Mouse (Mus musculus): ENCODE results near the gene Gfra1. TPM values are rescaled to one million over a fixed set of nuclear protein-coding genes. Genes with fewer than 3 reads are reported as not detected.
A peak's percentile ranks its signal among the peaks of the same experiment; 100 is the strongest.

The Gfra1 gene
- polyA plus RNA-seq, 1 experiment = 44.8 TPM

DNA sequence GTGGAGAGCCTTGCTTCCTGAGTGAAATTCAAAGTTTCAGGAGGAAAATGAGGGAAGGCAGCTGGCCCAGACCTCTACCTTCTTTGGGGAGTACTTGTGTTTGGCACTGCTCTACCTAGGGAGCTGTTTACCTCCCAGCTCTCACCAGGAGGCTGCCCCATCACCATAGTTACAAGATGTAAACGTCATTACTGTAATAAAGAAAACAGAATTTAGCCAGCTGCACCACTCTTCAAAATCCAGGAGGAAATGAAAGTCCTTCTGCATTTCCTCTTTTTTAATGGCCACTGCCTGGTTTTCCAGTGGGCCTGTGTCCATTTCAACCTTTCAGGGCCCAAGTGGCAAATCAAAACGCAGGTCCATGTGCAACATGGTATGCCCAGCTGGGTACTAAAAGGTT, 101.8 kb downstream of the Gfra1 start:
- TF ChIP-seq CTCF (IDR thresholded peaks at IDR 0.05; ENCODE audit: borderline replicate concordance, extremely low read depth, insufficient read depth, insufficient read length) = no peak
- no peak for TF ChIP-seq POLR2A (IDR thresholded peaks at IDR 0.05; ENCODE audit: borderline replicate concordance, extremely low read depth, insufficient read depth, insufficient read length, poor library complexity, severe bottlenecking)
- DNase-seq (ENCODE audit: low read depth) = peak; percentile 35

DNA sequence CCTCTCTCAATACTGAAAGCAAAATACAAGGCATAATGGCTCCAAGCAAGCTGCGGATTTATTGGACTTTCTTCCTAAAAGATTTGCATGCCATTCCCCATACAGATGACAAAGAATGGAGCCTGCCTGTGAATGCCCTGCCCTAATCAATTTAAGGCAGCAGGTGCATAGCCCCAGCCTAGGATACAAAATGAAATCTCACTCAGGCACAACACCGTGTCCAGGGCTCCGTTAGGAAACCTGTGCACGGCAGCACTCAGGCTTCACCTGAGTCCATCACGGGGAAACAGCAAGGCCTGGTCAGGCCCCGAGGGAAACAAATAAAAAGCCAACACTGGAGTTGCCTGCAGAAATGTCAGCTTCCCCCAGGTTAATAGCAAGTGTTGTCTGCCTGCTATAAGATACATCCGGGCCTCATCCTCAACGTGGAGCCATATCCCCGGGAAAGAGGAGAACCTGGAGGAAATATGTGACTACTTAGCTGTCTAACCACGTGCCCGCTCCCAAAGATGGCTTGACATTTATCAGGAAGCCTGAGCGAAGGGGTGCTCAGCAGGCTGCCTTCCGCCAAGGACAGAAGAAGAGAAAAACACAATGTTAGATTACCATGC, 102.3 kb downstream of the Gfra1 start:
- TF ChIP-seq POLR2A (IDR thresholded peaks at IDR 0.05; ENCODE audit: borderline replicate concordance, extremely low read depth, insufficient read depth, insufficient read length, poor library complexity, severe bottlenecking) (no peak), CTCF (IDR thresholded peaks at IDR 0.05; ENCODE audit: borderline replicate concordance, extremely low read depth, insufficient read depth, insufficient read length) (no peak)
- DNase-seq (ENCODE audit: low read depth) = peak; percentile 58

GRCm38 (mm10) chr19:58349890-58350408, 105.8 kb downstream of the Gfra1 start:
- TF ChIP-seq CTCF (IDR thresholded peaks at IDR 0.05; ENCODE audit: borderline replicate concordance, extremely low read depth, insufficient read depth, insufficient read length) = no peak
- no peak for TF ChIP-seq POLR2A (IDR thresholded peaks at IDR 0.05; ENCODE audit: borderline replicate concordance, extremely low read depth, insufficient read depth, insufficient read length, poor library complexity, severe bottlenecking)
- DNase-seq (ENCODE audit: low read depth) = peak; percentile 73

DNA sequence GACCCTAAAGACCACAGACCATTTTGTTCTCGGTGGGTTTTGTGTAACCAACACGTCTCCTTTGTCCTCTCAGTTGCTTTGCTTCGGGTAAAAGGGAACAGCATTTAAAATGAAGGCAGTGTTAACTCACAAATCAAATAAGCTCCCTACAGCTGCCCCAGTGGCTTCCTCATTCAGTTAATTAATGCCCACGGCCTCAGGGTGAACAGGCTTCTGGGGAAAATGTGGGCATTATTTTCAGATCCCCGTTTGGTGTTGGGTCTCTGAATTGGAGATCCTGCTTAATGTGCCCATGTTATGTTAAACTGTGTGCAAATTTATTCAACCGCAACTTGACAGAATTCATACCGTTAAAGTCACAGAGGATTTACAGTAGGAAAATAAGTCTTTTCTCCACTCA, 110.6 kb downstream of the Gfra1 start:
- no peak for TF ChIP-seq CTCF (IDR thresholded peaks at IDR 0.05; ENCODE audit: borderline replicate concordance, extremely low read depth, insufficient read depth, insufficient read length)
- TF ChIP-seq POLR2A (IDR thresholded peaks at IDR 0.05; ENCODE audit: borderline replicate concordance, extremely low read depth, insufficient read depth, insufficient read length, poor library complexity, severe bottlenecking) = no peak
- peak; percentile 77 for DNase-seq (ENCODE audit: low read depth)

DNA sequence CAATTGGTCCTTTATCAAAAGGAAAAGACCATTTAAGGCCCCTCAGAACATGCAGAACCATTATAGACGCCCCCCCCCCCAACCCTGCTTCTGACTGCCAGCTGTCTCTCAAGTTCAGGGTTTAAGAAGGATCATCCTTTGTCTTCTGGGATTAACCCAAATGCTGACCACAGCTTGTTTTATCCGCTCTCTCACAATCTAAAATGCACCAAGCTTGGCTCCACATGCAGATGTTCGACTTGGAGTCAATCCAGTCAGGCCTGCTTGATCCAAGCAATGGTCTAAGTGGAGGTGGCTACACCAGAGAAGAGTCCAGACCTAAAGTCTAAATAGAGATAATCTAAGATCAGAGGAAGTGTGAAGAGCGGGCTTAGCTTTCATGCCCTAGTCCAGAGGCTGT, 114.4 kb downstream of the Gfra1 start:
- DNase-seq (ENCODE audit: low read depth) = no peak
- no peak for TF ChIP-seq CTCF (IDR thresholded peaks at IDR 0.05; ENCODE audit: borderline replicate concordance, extremely low read depth, insufficient read depth, insufficient read length)
- TF ChIP-seq POLR2A (IDR thresholded peaks at IDR 0.05; ENCODE audit: borderline replicate concordance, extremely low read depth, insufficient read depth, insufficient read length, poor library complexity, severe bottlenecking) = no peak

- TF ChIP-seq POLR2A (IDR thresholded peaks at IDR 0.05; ENCODE audit: borderline replicate concordance, extremely low read depth, insufficient read depth, insufficient read length, poor library complexity, severe bottlenecking) (no peak), CTCF (IDR thresholded peaks at IDR 0.05; ENCODE audit: borderline replicate concordance, extremely low read depth, insufficient read depth, insufficient read length) (no peak)
- DNase-seq (ENCODE audit: low read depth) = no peak
Measured at GRCm38 (mm10) chr19:58340221-58340620, 115.5 kb downstream of the Gfra1 start.

DNA sequence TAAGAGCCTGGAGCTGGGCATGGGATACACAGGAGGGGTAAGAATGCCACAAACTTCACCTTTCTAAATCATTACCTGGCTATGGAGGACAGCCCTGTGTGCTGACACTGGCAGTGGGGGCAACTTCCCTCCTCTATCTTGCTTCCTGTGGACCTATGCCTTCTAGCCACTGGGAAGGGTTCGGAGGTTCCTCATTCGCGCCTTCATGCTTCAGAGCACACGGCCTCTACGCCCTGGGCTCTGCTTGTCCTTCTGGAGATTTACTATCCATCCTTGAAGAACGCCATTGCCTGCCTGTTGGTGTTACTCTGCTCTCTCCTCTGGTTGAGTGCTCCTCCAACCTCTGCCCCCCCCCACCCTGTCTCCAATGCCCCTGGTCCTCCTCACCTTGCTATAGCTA, 118.9 kb downstream of the Gfra1 start:
- TF ChIP-seq POLR2A (IDR thresholded peaks at IDR 0.05; ENCODE audit: borderline replicate concordance, extremely low read depth, insufficient read depth, insufficient read length, poor library complexity, severe bottlenecking) (no peak), CTCF (IDR thresholded peaks at IDR 0.05; ENCODE audit: borderline replicate concordance, extremely low read depth, insufficient read depth, insufficient read length) (no peak)
- DNase-seq (ENCODE audit: low read depth) = no peak

DNA sequence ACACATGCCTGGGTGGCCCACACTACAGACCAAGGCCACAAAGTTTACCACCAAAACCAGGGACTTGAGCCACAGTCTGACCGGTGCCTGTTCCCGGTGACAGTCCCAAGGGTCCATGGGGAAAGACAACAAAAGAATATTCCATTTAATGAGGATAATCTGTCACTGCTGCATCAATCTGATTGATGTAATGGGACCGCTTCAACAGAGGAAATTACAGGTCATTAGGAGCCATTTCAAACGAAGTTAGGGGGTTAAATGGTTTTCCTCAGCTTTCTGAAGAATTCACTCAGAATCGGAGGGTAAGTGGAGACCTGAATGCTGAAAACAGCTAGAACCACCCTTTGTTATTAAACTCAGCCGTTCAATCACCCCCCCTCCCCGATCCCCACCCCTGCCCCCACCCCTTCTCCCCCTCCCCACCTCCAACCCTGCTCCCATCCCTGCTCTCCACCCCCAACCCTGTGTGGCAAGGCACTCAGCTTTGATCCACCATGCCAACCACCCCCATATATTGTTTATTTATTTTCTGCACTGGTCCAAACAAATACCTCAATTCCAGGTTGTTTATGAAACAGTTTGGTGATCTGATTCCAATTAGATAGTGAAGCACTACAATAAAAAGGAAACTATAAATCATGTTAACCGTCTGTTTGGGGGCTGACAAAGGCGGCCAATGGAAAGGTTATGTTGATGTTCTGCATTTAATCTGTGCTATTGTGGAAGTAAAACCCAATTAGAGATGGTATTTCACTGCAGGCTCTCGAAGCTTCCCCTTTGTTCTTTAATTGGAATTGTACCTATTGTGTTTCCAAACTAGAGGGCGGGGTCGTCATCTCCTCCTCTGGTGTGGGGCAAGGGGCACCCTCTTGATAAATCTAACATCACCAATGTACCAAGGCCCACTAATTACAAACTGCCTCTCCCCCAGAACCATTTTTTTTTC, 119.9 kb downstream of the Gfra1 start:
- peak; percentile 70 for DNase-seq (ENCODE audit: low read depth)
- no peak for TF ChIP-seq POLR2A (IDR thresholded peaks at IDR 0.05; ENCODE audit: borderline replicate concordance, extremely low read depth, insufficient read depth, insufficient read length, poor library complexity, severe bottlenecking)
- TF ChIP-seq CTCF (IDR thresholded peaks at IDR 0.05; ENCODE audit: borderline replicate concordance, extremely low read depth, insufficient read depth, insufficient read length) = no peak

- DNase-seq (ENCODE audit: low read depth) = no peak
- TF ChIP-seq POLR2A (IDR thresholded peaks at IDR 0.05; ENCODE audit: borderline replicate concordance, extremely low read depth, insufficient read depth, insufficient read length, poor library complexity, severe bottlenecking) (no peak), CTCF (IDR thresholded peaks at IDR 0.05; ENCODE audit: borderline replicate concordance, extremely low read depth, insufficient read depth, insufficient read length) (no peak)
Measured at GRCm38 (mm10) chr19:58329305-58329704, 126.4 kb downstream of the Gfra1 start.

DNA sequence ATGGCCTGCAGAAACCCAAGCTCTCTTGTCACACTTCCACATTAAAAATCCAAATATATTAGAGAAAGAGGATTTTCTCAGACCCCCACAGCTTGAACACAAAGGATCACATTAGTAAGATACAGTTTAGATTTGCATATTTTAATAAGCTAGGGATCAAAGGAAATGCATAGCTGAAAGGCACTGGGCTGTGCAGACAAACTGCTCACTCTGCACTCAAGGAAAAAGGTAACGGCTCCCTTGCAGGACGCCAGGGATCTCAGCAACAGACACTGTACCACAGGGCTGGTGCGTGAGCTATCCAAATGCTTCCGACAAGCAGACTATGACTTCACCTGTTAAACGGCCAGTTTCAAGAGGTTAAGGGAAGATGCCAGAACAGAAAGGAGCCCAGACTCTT, 127.7 kb downstream of the Gfra1 start:
- TF ChIP-seq POLR2A (IDR thresholded peaks at IDR 0.05; ENCODE audit: borderline replicate concordance, extremely low read depth, insufficient read depth, insufficient read length, poor library complexity, severe bottlenecking) (no peak), CTCF (IDR thresholded peaks at IDR 0.05; ENCODE audit: borderline replicate concordance, extremely low read depth, insufficient read depth, insufficient read length) (no peak)
- peak; percentile 63 for DNase-seq (ENCODE audit: low read depth)

DNA sequence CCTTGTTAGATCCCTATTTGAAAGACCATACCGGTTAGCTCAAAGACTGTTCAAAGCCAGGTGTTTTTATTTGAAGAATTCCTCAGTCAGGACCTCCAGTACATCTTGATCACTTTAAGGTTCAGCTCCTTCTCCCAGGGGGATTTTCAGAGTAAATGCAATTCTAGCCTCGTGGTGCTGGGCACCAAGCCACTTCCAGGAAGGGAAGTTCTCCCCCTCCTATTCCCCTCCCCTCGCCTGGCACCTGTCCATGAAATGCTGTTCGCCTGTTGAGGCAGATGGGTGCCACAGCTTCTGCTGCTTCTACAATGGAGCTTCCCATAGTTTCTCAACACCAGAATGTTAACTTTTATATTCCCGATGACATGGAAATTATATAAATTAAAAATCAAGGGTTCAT, 139.2 kb downstream of the Gfra1 start:
- peak; percentile 82 for DNase-seq (ENCODE audit: low read depth)
- TF ChIP-seq POLR2A (IDR thresholded peaks at IDR 0.05; ENCODE audit: borderline replicate concordance, extremely low read depth, insufficient read depth, insufficient read length, poor library complexity, severe bottlenecking) = no peak
- TF ChIP-seq CTCF (IDR thresholded peaks at IDR 0.05; ENCODE audit: borderline replicate concordance, extremely low read depth, insufficient read depth, insufficient read length) = no peak

Measured in brain, embryonic 14.5 days (tissue).